Mouse (Mus musculus): Measurements from ENCODE around the gene Gm28635. TPM values are rescaled to one million over a fixed set of nuclear protein-coding genes. Genes with fewer than 3 reads are reported as not detected.

Gm28635 gene
- total and polyA plus RNA-seq, 3 experiments, result not detected

DNA sequence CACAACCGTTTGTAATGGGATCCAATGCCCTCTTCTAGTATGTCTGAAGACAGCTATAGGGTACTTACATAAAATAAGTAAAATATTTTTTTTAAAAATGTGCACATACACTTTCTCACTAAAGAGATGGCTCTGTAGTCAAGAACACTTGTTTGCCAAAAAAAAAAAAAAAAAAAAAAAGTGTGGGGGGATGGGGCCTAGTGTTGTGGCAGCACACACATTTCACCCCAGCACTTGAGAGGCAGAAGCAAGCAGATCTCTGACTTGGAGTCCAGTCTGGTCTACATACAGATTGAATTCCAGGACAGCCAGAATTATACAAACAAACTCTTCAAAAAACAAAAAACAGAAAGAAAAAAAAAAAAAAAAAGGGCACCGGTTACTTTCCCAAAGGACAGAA, 42.9 kb upstream of the Gm28635 start:
- in situ Hi-C loops (cut with MboI; ENCODE audit: low pct_ligation_motif_present, low pct_unique_long_range_greater_than_20kb, low sequenced_read_pairs) (no loop called here), dilution Hi-C loops (cut with MboI; ENCODE audit: extremely low pct_ligation_motif_present, extremely low pct_unique_long_range_greater_than_20kb, low sequenced_read_pairs) (no loop called here)

DNA sequence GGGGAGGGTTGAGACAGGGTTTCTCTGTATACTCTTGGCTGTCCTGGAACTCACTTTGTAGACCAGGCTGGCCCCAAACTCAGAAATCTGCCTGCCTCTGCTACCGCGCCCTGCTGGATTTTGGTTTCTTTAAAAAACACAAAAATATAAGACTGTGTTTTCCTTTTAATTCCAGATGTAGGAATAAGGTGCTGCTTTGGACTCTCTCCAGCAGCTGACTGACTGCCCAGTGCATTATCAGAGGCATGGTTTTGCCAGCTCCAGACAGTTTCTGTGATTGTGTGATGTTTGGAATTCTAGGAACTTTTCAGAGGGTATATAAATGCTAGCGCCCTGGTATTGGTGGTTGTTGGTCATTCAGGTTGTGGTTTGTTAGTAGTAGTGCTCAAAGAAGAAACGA, 39.5 kb upstream of the Gm28635 start:
- Histone ChIP-seq H3K4me1 (ENCODE audit: control insufficient read depth in 1 of 2, insufficient read depth in 2 of 2) (peaks cover 0 to 22% of the 10 kb centered on the region in 2 experiments; a peak in 3 of 4 replicates), H3K4me2 (ENCODE audit: insufficient read depth, low read depth, poor library complexity, severe bottlenecking) (peak overlapping the region; percentile 86; the same call in 1 of the 2 replicates), H3K27me3 (replicated peaks) (no peaks in the 10 kb centered on the region), H3K9me3 (replicated peaks; ENCODE audit: low read length) (no peaks in the 10 kb centered on the region), H3K36me3 (replicated peaks in 1 of 2; ENCODE audit: control insufficient read depth in 1 of 2, insufficient read depth in 1 of 2, low read length in 1 of 2) (peaks cover 6 to 16% of the 10 kb centered on the region in 2 experiments), H3K9ac (ENCODE audit: insufficient read depth, low read depth) (peak overlapping the region; percentile 54), H3K4me3 (replicated peaks in 1 of 3; ENCODE audit: low read depth in 2 of 3, low read length in 2 of 3, poor library complexity in 1 of 3) (no peak overlapping the region), H3K27ac (ENCODE audit: insufficient read depth, low read depth) (no peak overlapping the region), H3K79me2 (replicated peaks; ENCODE audit: control insufficient read depth, extremely low read depth, insufficient read depth, poor library complexity, severe bottlenecking) (peaks cover 21% of the 10 kb centered on the region)
- in situ Hi-C loops (cut with MboI; ENCODE audit: low pct_ligation_motif_present, low pct_unique_long_range_greater_than_20kb, low sequenced_read_pairs) (no loop called here), dilution Hi-C loops (cut with MboI; ENCODE audit: extremely low pct_ligation_motif_present, extremely low pct_unique_long_range_greater_than_20kb, low sequenced_read_pairs) (no loop called here)
- no peak for TF ChIP-seq PAX5 (IDR thresholded peaks at IDR 0.05; ENCODE audit: low read length)
- no peak for TF ChIP-seq MXI1 (IDR thresholded peaks at IDR 0.05; ENCODE audit: low read depth, low read length)
- TF ChIP-seq JUN (IDR thresholded peaks at IDR 0.05; ENCODE audit: insufficient read depth, low read depth, low read length), result no peak
- no peak for TF ChIP-seq CHD1 (IDR thresholded peaks at IDR 0.05; ENCODE audit: low read depth, low read length)
- no peak for TF ChIP-seq ETS1 (conservative IDR thresholded peaks at IDR 0.05; ENCODE audit: low read depth, low read length)
- no peak for TF ChIP-seq KAT2A (IDR thresholded peaks at IDR 0.05; ENCODE audit: insufficient replicate concordance, low read length)
- no peak for TF ChIP-seq SIN3A (IDR thresholded peaks at IDR 0.05; ENCODE audit: low read length)
- TF ChIP-seq NRF1 (IDR thresholded peaks at IDR 0.05; ENCODE audit: low read depth, low read length), result no peak
- TF ChIP-seq MYC (IDR thresholded peaks at IDR 0.05; ENCODE audit: low read depth, low read length), result no peak
- TF ChIP-seq TBP (conservative IDR thresholded peaks at IDR 0.05; ENCODE audit: low read depth, low read length), result no peak
- no peak for TF ChIP-seq MAX (IDR thresholded peaks at IDR 0.05; ENCODE audit: low read length)
- no peak for TF ChIP-seq SMC3 (IDR thresholded peaks at IDR 0.05; ENCODE audit: low read depth, low read length)
- TF ChIP-seq MAFK (IDR thresholded peaks at IDR 0.05; ENCODE audit: insufficient replicate concordance, low read length), result no peak
- no peak for TF ChIP-seq JUND (conservative IDR thresholded peaks at IDR 0.05; ENCODE audit: low read depth, low read length)
- TF ChIP-seq CHD2 (IDR thresholded peaks at IDR 0.05; ENCODE audit: low read length), result no peak
- TF ChIP-seq ZKSCAN1 (IDR thresholded peaks at IDR 0.05; ENCODE audit: borderline replicate concordance, low read depth, low read length), result no peak
- TF ChIP-seq NELFE (IDR thresholded peaks at IDR 0.05; ENCODE audit: low read depth, low read length), result no peak
- no peak for TF ChIP-seq HCFC1 (IDR thresholded peaks at IDR 0.05; ENCODE audit: low read depth, low read length)
- DNase-seq (ENCODE audit: extremely low read depth), result no peak

More for the DNA sequence above, 42.9 kb upstream of the Gm28635 start:
- H3K9me3 ChIP-seq (replicated peaks; ENCODE audit: low read length), result no peaks in the 10 kb centered on the region
- peaks cover 6 to 37% of the 10 kb centered on the region in 2 experiments for H3K4me1 ChIP-seq (ENCODE audit: control insufficient read depth in 1 of 2, insufficient read depth in 2 of 2)
- H3K27ac ChIP-seq (ENCODE audit: insufficient read depth, low read depth), result no peak overlapping the region
- no peak overlapping the region for H3K9ac ChIP-seq (ENCODE audit: insufficient read depth, low read depth)
- H3K4me2 ChIP-seq (ENCODE audit: insufficient read depth, low read depth, poor library complexity, severe bottlenecking), result no peak overlapping the region
- H3K4me3 ChIP-seq (replicated peaks in 1 of 3; ENCODE audit: low read depth in 2 of 3, low read length in 2 of 3, poor library complexity in 1 of 3), result no peak overlapping the region
- no peaks in the 10 kb centered on the region for H3K27me3 ChIP-seq (replicated peaks)
- TF ChIP-seq ZNF384 (IDR thresholded peaks at IDR 0.05; ENCODE audit: low read depth, low read length) (peak; percentile 60), CHD1 (IDR thresholded peaks at IDR 0.05; ENCODE audit: low read depth, low read length) (no peak), CHD2 (IDR thresholded peaks at IDR 0.05; ENCODE audit: low read length) (no peak), E2F4 (IDR thresholded peaks at IDR 0.05; ENCODE audit: insufficient replicate concordance, low read depth, low read length) (no peak), UBTF (IDR thresholded peaks at IDR 0.05; ENCODE audit: low read depth, low read length) (no peak), MXI1 (IDR thresholded peaks at IDR 0.05; ENCODE audit: low read depth, low read length) (no peak)
- DNase-seq (ENCODE audit: extremely low read depth), result no peak
- H3K79me2 ChIP-seq (replicated peaks; ENCODE audit: control insufficient read depth, extremely low read depth, insufficient read depth, poor library complexity, severe bottlenecking), result peaks cover 16% of the 10 kb centered on the region
- peaks cover 21 to 41% of the 10 kb centered on the region in 2 experiments for H3K36me3 ChIP-seq (replicated peaks in 1 of 2; ENCODE audit: control insufficient read depth in 1 of 2, insufficient read depth in 1 of 2, low read length in 1 of 2)

Data from CH12.LX (cell line).